Mouse (Mus musculus) ES-E14 (cell line): ENCODE results near the gene Atxn2l.

Experiments
- CHD2 ChIP-seq: IDR thresholded peaks from 2 replicates; pipeline ENCODE4 v1.6.1; 2014; ENCODE audit warnings: mild to moderate bottlenecking, low read depth, low read length, inconsistent platforms
- MAFK ChIP-seq: IDR thresholded peaks from 2 replicates; pipeline ENCODE4 v1.6.1; 2014; ENCODE audit warnings: mild to moderate bottlenecking, low read depth, low read length, inconsistent platforms; ENCODE audit not compliant: insufficient read depth
- ZNF384 ChIP-seq: IDR thresholded peaks from 2 replicates; pipeline ENCODE4 v1.6.1; 2012; ENCODE audit warnings: low read depth, low read length, inconsistent platforms

DNA sequence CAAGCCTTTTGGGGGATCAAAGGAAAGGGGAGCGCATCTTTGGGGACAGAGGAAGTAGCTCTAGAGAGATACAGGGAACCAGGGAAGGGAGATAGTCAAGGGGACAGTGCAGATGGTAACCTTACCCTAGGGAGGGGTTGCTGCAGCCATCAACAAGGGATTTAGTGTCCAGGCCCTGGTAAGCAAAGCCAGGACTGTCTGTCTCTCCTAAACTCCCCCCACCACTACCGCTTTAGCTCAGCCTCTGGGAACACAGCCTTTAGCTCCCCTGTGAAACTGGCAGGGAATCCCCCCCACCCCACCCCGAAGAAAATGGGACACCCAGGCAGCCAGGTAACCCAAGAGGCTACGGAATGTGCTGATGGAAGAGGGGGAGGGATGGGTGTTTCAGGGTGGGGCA lies 39.7 kb downstream of the Atxn2l start:
- TF ChIP-seq MAFK: no peak
- TF ChIP-seq CHD2: no peak
- TF ChIP-seq ZNF384: no peak
